Mouse (Mus musculus) T-helper 2 cell (primary cell): Measurements from ENCODE around the gene Mt4.
"Not testable (repeated sequence)": the region's sequence is repeated elsewhere in the genome, so short reads cannot be mapped to it uniquely, and the experiment has no call there.

Source experiments
- in situ Hi-C: fragments of 300-600 bp; cut with MboI, MseI; formaldehyde crosslinking; loops from one replicate; pipeline ENCODE4 v1.15.1; 2025; ENCODE audit warnings: high pct_unique_total_duplicates

Mt4 gene

GRCm38 (mm10) chr8:94134601-94135000 is 2.4 kb upstream of the Mt4 start:
- in situ Hi-C loops, result not testable (repeated sequence)

GRCm38 (mm10) chr8:94135556-94135955 is 1.4 kb upstream of the Mt4 start:
- in situ Hi-C loops, result no loop called here

- in situ Hi-C loops, result no loop called here
Measured at GRCm38 (mm10) chr8:94136192-94136591, 805 bp upstream of the Mt4 start.

- in situ Hi-C loops, result no loop called here
Measured at GRCm38 (mm10) chr8:94140266-94140795, 3.3 kb downstream of the Mt4 start.

GRCm38 (mm10) chr8:94148236-94148635 is 11.2 kb downstream of the Mt4 start:
- in situ Hi-C loops, result no loop called here

- in situ Hi-C loops, result no loop called here
Measured at GRCm38 (mm10) chr8:94150925-94151324, 13.9 kb downstream of the Mt4 start.

GRCm38 (mm10) chr8:94152513-94153300 is 15.7 kb downstream of the Mt4 start, which contains the start of gene Mt3:
Gene Mt3, plus strand, starts transcription at chr8:94152607.
- in situ Hi-C loops, result no loop called here

- in situ Hi-C loops, result no loop called here
Measured at GRCm38 (mm10) chr8:94153451-94153850, 16.5 kb downstream of the Mt4 start.

GRCm38 (mm10) chr8:94154537-94154936 is 17.5 kb downstream of the Mt4 start:
- in situ Hi-C loops, result no loop called here

- in situ Hi-C loops, result no loop called here
Measured at GRCm38 (mm10) chr8:94156092-94156491, 19.1 kb downstream of the Mt4 start.

- in situ Hi-C loops, result not testable (repeated sequence)
Measured at GRCm38 (mm10) chr8:94165772-94166171, 28.8 kb downstream of the Mt4 start.

GRCm38 (mm10) chr8:94167244-94167643 is 30.2 kb downstream of the Mt4 start:
- in situ Hi-C loops, result no loop called here

GRCm38 (mm10) chr8:94169547-94169946 is 32.5 kb downstream of the Mt4 start:
- in situ Hi-C loops, result no loop called here

- in situ Hi-C loops, result no loop called here
Measured at GRCm38 (mm10) chr8:94171321-94171755, 34.3 kb downstream of the Mt4 start.

- in situ Hi-C loops, result no loop called here
Measured at GRCm38 (mm10) chr8:94172075-94172808, 35.2 kb downstream of the Mt4 start, which contains the start of gene Mt2. Gene Mt2, plus strand, starts transcription at chr8:94172664.

- in situ Hi-C loops, result no loop called here
Measured at GRCm38 (mm10) chr8:94172809-94173732, 36.1 kb downstream of the Mt4 start.

- in situ Hi-C loops, result no loop called here
Measured at GRCm38 (mm10) chr8:94173848-94174403, 36.9 kb downstream of the Mt4 start.

GRCm38 (mm10) chr8:94174619-94175213 is 37.7 kb downstream of the Mt4 start:
- in situ Hi-C loops, result no loop called here

GRCm38 (mm10) chr8:94177716-94178390 is 40.9 kb downstream of the Mt4 start:
- in situ Hi-C loops, result no loop called here
